Mouse (Mus musculus): ENCODE data around the gene Fgl2.

The Fgl2 gene

GRCm38 (mm10) chr5:21384252-21384960, 12.0 kb downstream of the Fgl2 start:
- no peak for DNase-seq (ENCODE audit: low spot score)

DNA sequence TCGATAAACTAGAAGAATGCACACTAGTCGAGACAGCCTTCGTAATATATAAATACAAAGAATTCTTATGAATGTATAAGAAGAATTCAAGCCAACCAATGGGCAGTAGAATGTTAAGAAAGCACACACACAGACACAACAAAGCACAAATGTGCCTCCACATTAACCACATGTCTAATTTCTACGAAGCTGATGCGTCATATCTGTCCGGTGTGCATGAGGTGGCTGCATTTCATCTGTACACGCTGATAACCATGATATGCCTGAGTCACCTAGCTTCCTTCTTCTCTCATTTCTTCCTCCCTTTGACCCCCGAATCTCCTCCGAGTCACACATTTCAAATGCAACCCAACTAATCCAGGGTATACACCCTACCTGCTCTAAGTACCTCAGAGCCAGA, 12.5 kb downstream of the Fgl2 start:
- no peak for DNase-seq (ENCODE audit: low spot score)

- no peak for DNase-seq (ENCODE audit: low spot score)
Measured at GRCm38 (mm10) chr5:21386432-21386831, 14.0 kb downstream of the Fgl2 start.

GRCm38 (mm10) chr5:21387340-21387739, 14.9 kb downstream of the Fgl2 start:
- DNase-seq (ENCODE audit: low spot score), result no peak

- DNase-seq (ENCODE audit: low spot score), result no peak
Measured at GRCm38 (mm10) chr5:21388855-21389254, 16.4 kb downstream of the Fgl2 start.

GRCm38 (mm10) chr5:21391616-21392384, 19.4 kb downstream of the Fgl2 start:
- DNase-seq (ENCODE audit: low spot score), result no peak

DNA sequence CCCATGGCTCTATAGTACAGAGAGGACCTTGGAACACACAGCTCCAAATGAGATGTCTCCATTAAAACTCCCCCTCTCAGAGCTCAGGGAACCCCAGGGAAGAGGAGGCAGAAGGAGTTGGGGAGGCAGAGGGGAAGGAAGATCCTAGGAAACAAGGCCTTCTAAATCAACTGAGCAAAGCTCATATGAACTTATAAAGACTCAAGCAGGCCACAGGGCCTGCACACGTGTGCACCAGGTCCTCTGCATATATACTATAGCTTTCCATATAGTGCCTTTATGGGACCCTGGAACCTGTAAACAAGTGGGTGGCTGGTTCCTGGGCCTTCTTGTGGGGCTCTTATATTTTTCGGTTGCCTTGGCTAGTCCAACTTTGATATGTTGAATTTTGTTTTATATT, 22.1 kb downstream of the Fgl2 start:
- no peak for DNase-seq (ENCODE audit: low spot score)

- DNase-seq (ENCODE audit: low spot score), result peak; percentile 16
Measured at GRCm38 (mm10) chr5:21395205-21395840, 22.9 kb downstream of the Fgl2 start.

DNA sequence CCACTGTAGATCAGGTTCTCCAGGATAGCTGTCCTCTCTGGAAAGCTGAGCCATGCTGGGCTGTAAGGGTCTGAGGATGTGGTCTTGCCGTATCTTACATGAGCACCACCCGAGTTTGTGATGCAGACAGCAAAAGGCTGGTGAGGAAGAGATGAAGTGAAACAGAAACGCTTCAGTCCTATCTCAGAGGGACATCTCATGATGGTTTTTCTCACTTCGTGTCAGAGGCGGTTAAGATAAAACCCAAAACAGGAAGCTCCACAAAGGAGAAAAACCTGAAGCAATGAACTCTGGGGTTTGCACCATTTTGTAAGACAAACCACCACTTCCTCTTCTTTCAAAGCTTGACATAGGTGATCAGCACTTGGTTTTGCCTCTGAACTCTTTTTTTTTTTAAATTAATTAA, 38.8 kb downstream of the Fgl2 start:
- no peak for DNase-seq (ENCODE audit: low spot score)

DNA sequence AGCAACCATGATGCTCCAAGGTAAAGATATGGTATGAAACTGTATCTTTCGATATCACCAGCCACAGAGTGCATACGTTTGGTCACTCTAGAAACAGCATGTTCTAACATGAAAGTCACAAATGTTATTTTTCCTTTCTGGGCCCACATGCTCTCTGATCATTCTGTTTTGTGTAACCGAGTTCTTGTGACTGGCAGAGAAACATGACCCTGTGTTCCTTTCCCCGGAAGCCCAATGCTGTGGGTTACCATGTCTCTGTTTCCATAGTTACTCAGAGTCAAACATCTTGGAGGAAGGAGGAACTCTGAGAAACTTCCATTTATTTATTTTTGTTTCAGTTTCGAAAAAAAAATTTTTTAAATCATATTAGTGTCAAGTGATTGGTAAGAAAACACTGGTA, 39.6 kb downstream of the Fgl2 start:
- no peak for DNase-seq (ENCODE audit: low spot score)

DNA sequence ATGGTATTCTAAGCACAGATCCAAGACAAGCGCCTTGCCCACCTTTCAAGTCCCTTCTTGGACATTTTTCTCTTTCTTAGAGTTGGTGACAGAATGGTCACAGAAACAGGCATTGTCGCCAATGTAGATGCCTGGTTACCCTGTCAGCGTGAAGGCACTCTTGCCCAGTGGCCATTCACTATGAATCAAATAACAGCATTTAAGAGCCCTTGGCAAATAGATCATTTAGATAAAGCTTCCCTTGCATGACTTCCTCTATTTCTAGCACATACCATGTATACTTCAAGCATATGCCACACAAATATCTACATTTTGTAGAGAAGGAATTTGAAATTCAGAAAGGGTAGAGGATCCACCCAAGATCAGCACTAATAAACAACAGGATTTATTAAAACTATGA, 40.9 kb downstream of the Fgl2 start:
- no peak for DNase-seq (ENCODE audit: low spot score)

DNA sequence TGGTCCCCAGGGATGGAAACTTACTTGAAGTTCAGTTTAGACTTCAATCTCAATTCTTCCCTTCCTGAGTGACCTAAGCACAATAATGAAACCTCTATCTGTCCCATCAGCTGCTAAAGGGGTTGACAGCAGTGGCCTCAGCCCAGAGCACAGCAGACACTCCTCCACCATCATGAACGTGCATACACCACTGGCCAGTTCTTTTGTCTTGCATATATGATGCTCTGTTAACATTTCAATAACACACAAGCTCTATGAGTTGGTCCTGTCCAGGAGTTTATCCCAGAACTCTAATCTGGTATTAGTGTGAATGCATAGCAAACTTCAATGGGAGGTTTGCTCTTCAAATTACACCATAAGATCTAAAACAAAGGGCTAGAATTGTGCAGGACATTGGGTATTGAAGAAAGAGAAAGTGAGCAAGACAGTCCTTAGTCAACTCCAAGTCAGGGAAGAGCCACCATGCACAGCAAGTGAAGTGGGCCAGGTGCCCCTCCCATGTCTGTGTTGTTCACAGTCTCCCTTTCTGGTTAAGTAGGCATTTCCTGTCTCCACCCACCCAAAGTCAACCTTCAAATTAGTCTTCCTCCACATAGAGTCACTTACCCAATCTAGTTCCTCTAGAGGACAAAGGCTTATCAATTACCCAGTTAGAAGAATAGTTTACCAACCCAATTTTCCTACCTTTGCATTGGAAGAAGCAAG, 41.8 kb downstream of the Fgl2 start:
- DNase-seq (ENCODE audit: low spot score), result no peak

DNA sequence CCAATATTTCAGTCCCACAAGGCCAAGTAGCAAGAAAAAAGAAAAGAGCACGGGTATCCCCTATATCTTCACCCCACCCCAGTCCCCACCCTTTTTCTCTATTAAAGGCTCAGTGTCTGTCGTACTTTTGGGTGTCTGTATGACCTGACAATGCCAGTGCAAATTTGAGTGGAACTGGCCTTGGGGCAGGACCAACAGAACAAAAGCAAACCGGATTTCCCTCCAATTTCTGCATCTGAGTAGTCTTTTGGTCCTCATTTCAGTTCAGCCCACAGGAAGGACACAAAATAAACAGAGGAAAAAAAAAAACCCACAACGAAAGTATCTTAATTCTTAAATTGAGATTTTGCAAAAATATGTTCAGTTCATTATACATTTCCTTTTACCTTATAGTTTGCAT, 46.2 kb downstream of the Fgl2 start:
- DNase-seq (ENCODE audit: low spot score), result no peak

DNA sequence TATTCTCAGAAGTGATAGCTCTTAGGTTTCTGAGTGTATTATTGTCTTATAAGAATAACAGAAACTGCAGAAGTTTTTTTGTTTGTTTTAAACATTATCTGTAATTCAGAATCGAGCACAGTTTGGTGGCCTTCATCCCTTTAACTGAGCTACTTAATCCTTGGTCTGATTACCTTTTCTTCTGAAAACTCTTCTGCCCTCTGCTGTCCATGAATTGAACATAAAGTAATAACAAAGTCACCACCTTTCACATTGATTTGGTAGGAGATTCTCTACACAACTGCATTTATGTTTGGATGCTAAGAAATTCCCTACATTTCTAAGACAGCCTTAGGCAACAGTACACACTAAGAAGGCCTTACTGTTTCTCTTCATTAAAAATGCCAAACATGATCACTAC, 48.2 kb downstream of the Fgl2 start:
- DNase-seq (ENCODE audit: low spot score), result peak; percentile 60

- peak; percentile 99 for DNase-seq (ENCODE audit: low spot score)
Measured at GRCm38 (mm10) chr5:21424614-21425602, 52.5 kb downstream of the Fgl2 start, which contains the start of the genes Ccdc146 and Fam185a. TSS of gene Ccdc146 (minus strand) at chr5:21424677. TSS of gene Fam185a (plus strand) at chr5:21424958.

- DNase-seq (ENCODE audit: low spot score), result no peak
Measured at GRCm38 (mm10) chr5:21426666-21427065, 54.2 kb downstream of the Fgl2 start.

Data from embryo, embryonic 10.5 days (tissue).